Mouse (Mus musculus): ENCODE results near the gene Hspg2.

Gene Hspg2

DNA sequence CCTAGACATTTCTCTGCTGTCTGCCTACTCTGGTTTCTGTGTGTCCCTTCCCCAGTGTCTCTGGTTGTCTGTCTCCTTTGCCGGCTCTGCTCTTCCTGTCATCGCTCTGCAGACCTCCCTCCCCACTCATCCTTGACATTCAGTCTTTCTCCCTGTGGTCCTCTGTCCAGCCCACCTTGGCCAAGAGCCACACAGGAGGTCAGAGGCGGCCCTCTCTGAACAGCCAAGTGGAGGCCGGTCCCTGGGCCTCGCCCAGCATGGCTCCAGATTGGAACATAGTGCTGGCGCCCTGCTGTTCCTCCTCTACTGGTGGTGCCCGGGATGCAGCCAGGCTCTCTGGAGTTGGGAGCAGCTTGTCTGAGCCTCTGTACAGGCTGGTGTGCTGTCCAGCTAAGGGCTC lies 34.2 kb downstream of the Hspg2 start:
- DNase-seq = no peak

DNA sequence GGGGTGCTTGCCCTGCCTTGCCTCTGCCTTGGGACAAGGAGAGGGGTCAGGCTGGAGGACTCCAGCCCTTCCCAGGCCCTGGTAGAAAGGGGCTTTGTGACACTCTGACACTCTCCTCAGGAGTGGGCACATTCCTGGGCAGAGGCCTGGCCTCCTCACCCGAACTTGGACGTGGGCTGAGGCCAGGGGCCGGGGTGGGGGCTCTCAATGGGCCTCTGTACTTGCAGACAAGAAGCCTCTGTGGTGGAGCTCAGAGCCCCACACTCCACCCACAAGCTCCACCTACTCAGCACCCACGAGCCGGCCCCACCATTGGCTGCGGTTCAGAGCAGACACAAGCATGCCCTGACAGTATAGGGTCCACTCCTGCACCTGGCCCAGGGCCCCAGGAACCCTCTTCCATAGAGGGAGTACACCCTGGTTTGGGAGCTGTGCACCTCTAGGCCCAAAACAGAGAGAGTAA lies 35.0 kb downstream of the Hspg2 start:
- no peak for DNase-seq

DNA sequence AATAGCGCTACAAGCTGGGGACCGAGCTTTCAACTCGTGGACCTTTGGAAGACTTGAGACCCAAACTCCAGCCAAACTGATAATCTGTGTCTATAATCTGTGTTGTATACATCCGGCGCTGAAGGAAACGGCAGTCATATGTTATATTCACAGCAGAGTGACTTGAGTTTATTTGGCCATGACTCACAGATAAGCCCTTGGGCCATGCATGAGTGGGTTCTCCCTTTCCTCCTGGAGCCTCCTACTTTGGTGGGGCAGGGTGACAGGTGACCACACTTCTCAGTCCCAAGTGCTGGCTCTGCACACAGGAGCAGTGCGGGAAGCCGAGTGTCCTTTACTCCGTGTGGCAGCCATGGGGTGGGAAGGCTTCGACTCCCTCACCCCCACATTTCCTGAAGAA lies 38.1 kb downstream of the Hspg2 start:
- no peak for DNase-seq

DNA sequence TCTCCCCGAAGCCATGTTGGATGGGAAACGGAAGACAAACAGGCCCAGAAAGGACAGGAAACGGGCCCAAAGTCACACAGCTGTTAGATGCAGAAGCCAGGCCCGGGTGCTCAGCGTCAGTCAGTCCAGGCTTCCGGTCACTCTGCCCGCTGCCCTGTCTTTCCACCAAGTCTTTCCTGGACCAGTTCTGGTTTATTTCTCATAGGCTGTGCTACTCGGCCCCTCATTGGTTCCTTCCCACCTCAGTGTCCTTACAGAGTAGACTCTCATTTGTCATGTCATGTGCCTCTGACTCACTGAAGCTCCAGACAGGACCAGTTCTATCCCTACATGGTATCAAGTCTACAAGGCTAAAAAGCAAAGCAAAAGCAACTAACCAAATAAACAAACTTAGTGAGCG lies 41.0 kb downstream of the Hspg2 start:
- no peak for DNase-seq

DNA sequence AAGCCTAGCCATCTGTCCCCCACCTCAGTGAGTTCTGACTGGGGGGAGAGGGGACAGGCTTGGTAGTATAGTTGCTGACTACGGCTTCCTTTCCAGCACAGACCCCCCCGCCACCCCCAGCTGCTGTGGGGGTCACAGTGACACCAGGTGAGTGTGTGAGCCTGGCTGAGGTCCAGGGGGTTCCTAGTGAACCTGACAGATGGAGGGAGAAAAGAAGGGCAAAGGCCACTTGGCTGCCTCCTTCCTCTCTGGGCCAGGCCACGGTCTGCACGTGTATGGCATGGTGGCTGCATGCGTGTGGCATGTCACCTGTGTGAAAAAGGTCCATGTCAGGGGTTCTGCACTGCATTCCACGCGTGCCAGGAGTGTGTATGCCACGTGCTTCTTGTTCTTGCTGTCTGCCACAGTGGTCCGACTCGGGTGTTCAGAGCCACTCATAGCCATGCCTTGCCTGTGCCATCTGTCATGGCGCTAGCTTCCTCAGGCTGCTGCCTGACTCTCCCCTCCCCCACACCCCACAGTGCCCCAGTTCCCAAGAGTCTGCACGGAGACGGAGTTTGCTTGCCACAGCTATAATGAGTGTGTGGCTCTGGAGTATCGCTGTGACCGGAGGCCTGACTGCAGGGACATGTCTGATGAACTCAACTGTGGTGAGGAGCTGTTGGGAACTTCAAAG lies 41.6 kb downstream of the Hspg2 start:
- no peak for DNase-seq

DNA sequence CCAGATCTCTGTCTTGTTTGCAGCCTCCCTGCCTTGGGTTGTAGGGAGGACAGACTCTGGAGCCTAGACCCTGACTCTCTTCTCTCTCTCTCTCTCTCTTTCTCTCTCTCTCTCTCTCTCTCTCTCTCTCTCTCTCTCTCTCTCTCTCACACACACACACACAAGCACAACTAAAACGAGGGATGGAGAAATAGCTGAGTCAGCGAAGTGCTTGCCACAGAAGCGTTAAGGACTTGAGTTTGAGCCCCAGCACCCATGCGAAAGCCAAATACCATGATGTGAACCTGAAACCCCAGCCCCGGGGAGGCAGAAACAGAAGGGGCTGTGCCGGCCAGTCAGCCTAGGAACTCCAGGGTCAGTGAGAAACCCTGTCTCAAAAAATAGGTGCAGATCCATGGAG lies 44.3 kb downstream of the Hspg2 start:
- no peak for DNase-seq

DNA sequence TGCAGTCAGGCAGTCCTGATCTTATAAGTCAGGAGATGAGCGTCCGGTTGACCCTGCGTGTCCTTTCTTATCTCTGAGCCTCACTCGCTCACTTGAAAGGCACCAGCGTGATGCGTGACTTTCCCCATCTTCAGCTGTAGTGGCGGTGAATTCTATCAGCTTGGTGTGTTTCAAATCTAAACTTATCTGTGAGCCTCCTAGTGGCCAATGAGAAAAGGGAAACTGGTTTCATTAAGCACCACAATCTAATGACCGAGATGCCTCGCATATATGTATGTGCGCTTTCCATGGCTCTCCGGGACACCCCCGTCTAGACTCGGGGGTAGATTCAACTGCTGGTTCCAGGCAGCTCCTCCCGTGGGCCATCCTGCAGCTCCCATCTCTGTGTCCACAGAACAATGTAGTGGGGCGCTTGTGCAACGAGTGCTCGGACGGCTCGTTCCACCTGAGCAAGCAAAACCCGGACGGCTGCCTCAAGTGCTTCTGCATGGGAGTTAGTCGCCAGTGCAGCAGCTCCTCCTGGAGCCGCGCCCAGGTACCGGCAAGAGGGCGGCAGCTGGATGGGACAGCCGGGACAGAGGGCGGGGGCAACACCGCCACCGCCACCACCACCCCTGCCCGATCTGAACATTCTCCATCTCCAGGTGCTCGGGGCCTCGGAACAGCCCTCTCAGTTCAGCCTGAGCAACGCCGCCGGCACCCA lies 49.6 kb downstream of the Hspg2 start:
- DNase-seq = no peak

DNA sequence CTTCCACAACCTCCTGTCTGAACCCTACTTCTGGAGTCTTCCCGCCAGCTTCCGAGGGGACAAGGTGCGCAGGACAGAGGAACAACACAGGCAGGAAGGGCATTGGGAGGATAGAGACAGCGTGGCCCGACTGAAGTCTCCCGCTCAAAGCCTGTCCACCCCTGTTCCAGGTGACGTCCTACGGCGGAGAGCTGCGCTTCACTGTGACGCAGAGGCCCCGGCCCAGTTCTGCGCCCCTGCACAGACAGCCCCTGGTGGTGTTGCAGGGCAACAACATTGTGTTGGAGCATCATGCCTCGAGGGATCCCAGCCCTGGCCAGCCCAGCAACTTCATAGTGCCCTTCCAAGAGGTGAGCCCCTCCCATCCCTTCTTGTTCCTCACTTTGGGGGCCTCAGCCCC lies 50.2 kb downstream of the Hspg2 start:
- no peak for DNase-seq

DNA sequence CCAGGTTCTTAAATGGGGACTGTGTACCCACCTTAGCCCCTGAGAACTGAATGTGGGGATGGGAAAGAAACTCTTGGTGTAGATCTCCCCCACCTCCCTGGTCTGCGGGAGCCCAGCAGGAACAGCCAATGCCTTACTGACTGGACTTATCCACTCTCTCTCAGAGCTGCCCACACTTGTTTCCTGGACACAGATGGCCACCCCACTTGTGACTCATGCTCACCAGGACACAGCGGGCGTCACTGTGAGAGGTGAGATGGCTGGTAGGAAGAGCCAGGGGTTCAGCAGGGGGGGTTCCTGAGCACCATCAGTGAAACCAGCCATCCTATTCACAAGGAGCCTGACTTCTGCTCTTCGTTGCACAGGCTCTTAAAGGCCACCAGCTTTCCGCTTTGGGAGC lies 51.8 kb downstream of the Hspg2 start:
- no peak for DNase-seq

DNA sequence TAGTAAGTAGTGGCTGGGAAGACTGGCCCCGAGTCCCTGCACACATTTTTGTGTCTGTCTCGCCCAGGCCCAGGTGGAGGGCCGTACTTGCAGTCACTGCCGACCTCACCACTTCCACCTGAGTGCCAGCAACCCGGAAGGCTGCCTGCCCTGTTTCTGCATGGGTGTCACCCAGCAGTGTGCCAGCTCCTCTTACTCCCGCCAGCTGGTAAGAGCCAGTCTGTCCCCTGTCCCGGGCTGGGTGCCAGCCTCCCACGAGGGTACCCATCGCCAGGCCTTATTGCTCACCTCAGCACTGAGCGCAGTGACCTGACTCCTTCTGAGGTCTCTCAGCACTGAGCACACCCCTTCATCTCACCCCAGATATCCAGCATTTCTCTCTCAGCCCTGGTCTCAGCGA lies 53.4 kb downstream of the Hspg2 start:
- no peak for DNase-seq

DNA sequence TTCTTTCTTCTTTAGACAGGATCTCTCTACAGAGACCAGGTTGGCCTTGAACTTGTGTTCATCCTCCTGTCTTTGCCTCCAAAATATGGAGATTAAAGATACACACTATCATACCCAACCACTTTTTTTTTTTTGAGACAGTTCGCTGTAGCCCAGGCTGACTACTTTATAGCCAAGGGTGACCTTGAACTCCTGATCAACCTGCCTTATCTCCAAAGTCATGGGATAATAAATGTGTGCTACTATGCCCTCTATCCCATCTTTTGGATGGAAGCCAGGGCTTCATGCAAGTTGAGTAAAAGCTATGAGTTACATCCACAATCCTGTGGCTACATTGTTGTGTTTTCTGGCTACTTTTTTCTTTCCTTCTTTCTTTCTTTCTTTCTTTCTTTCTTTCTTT lies 56.9 kb downstream of the Hspg2 start:
- no peak for DNase-seq

DNA sequence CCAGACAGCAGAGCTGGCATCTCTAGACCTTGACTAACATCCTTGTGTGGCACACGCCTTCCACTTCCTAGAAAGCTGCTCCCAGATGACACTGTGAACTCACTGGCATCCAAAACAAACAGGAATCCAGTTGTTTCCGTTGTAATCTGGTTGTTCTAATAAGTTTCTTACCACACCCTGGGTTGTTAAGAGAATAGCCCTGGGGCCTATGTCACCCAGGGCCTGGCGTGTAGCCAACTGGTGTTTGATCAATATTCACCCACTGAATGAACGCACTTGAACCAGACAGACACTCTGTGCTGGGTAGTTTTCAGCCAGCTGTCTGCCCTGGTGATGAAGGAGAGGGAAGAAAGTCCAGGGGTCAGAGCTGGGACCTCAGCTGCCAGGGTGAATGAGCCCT lies 58.8 kb downstream of the Hspg2 start:
- no peak for DNase-seq

DNA sequence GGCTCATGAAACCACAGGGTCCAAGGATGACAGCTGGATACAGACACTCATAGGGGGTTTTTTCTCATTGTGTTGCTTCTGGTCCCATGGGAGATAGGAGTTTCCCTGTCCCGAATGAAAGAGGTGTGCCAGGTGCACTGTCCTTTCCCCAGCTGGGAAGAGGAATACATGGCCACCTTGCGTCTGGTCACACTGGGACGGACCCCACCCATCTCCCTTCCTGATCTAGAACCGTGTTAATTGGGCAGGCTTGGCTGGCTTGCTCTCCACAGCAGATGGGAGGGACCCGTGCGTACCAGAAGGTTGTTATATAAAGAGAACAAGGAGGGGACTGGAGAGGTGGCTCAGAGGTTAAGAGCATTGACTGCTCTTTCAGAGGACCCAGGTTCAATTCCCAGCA lies 59.3 kb downstream of the Hspg2 start:
- no peak for DNase-seq

DNA sequence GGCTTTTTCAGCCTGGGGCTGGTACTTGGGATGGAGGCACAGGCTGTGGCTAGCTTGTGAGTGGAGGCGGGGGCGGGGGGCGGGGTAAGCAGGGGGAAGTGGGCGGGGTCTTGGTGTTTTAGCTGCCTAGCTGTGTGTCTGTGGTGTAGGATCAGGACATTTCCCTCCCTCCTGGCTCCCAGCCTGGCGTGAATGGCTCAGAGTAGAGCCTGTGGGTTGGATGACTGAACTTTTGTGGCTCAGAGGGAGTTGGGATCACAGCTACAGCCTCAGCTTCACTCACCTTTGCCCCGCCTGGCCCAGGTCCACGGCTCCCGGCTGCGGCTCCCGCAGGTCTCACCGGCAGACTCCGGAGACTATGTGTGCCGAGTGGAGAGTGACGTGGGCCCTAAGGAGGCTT lies 71.8 kb downstream of the Hspg2 start:
- peak; percentile 7 for DNase-seq

DNA sequence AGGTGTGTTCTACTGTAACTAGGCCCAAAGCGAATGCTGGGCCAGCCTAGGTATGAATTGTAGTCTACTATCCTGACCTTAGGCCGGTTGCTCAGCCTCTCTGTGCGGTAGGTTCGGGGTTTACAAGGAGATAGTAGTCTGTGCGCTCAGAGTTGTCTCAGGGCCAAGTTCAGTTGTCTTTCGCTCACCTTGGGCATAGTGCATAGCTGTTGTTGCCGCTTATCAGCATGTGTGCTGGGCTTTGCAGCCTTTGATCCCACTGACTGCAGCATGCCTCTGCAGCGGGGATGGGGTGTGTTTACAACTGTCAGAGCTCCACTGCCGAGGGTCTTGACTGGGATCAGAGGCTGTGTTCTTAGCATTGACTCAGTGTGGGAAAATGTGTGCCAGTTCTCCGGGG lies 74.4 kb downstream of the Hspg2 start:
- no peak for DNase-seq

DNA sequence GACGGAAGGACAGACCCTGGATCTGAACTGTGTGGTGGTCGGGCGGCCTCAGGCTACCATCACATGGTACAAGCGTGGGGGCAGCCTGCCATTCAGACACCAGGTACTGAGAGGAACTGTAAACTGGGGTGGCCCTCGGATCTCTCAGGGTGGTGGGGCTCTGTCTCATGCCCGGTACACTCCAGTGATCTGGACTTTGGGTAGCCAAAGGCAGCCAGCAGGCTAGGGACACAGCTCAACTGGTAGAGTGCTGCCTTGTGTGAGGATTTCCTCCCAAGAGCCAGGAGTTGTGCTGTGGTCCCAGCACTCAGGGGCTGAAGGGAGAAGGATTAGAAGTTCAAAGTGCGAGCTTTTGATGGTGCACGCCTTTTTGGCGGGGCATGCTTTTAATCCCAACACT lies 77.0 kb downstream of the Hspg2 start:
- DNase-seq = no peak

DNA sequence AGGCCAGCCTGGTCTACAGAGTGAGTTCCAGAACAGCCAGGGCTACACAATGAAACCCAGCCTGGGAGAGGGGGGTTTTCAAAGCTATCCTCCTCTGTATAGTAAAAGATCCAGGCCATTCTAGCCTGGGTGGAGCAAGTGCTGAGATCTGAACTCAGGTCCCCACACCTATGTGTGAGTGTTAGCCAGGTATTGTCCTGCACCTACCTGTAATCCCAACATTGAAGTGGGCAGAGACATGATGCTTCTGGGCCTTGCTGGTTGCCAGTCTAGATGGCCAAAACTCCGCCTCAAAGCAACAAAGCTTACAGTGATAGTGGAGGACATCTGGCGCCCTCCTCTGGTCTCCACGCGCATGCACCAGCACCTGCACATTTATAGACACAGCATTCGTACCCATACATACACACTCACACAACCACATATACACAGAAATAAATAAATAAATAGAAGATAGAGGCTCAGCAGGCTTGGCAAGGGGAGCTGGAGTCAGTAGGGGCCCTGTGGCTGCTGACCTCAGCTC lies 77.5 kb downstream of the Hspg2 start:
- DNase-seq = peak; percentile 61

DNA sequence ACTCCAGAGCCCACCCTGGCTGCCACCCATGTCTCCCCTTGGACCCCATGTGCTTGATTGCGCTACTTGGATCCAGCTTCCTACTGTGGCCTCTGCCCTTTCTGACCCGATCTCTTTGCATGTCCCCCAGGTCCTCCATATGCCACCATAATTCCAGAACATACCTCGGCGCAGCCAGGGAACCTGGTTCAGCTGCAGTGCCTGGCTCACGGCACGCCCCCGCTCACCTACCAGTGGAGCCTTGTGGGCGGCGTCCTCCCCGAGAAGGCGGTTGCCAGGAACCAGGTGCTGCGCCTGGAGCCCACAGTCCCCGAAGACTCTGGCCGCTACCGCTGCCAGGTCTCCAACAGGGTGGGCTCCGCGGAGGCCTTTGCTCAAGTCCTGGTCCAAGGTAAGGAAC lies 84.9 kb downstream of the Hspg2 start:
- DNase-seq = no peak

DNA sequence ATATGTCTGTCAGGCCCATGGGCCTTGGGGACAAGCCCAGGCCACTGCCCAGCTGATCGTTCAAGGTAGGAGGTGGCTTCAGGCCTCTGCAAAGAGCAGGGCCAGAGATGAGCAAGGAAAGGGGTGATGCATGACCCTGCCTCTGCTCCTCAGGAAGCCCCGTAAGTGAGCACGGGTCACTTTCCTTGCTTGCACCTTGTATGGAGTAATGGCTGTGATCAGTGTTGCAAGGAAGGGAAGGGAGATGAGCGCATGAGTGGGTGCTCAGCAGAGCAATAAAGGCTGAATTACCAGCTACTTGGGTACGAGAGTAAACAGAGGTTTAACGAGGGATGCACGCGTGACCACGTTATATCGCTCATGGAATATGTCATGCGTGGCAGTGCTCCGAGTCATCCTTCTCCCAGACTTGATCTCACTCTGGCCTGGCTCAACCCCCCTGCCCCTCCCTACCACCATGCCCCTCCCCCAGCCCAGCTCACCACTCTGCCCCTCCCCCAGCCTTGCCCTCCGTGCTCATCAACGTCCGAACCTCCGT lies 88.2 kb downstream of the Hspg2 start:
- DNase-seq = no peak

DNA sequence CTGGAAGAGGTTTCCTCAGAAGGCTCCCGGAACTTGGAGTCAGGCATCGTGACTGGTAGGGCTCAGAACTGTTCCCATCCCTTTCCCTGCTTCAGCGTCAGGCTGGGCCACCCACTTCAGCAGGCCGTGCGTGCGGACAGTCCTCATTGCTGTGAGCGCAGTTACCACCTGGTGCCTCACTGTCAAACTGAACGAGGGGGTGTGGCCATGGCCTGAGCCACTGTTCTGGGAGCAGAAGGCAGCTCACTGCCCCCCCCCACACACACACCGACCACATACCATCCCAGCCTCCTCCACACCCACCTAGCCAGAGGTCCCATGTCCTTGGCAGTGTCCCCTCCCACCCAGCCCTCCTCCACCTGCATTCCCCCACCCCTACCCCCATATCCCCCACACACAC lies 101.3 kb downstream of the Hspg2 start:
- DNase-seq = no peak

DNA sequence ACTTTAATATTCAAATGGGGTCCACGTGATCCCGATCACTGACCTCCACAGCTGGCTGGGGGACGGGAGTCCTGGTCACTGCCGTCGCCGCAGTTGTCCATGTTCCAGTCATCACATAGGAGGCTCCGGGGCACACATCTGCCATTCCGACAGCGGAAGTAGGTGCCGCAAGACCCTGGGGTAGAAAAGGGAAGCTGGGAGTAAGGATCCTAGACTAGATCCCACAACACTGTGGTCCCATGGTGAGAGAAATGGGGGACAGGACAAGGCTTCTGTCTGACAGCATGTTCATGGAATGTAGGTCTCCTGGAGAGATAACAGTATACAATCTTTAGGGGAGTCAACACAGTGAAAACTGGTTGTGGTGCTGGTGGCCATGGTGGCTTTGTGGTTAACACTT lies 105.9 kb downstream of the Hspg2 start, which contains the start of gene Ldlrad2:
TSS of gene Ldlrad2 (minus strand) at position 101 of the 400 bp plus-strand sequence.
- no peak for DNase-seq

DNA sequence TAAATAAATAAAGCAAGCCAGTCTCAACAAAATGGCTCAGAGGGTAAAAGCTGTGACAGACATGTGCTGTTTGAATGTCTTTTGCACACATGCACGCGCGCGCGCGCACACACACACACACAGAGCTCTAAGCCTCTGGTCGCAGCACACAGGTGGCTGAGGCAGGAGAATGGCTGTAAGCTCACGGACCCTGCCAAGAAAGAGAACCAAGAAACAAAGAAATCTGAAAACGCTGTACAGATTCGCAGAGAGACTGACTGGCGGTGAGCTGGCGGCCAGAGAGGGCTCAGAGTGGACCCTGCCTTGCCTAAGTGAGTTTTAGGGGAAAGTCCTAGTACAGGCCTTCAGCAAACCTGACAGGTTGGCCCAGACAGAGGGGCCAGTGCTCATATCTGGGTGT lies 108.9 kb downstream of the Hspg2 start:
- DNase-seq = no peak

DNA sequence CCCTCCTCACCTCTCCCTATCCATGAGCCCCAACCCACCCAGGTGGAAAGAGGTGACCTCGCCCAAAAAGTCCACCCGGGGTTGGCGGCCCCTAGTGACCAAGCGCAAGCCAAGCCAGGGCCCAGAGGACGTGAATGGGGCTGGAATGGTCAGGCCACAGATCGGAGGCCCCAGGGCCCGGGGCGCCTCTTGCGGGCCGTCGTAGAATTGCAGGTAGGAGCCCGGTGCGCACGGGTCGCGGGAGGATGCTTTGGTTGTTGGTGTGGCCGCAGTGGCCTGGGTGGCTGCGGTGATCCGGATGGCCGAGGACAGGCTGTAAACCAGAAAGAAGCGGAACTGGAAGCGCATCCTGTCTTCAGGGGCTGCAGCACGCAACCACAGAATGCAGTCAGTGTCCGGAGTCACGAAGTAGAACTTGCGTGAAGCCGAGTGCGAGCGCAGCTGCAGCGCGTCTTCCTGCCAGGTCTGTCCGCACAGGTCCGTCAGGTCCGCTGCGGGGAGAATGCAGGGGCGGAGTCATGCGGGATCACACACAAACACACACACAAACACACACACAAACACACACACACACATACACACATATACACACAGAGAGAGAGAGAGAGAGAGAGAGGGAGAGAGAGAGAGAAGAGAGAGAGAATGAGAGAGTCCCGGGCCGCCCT lies 109.7 kb downstream of the Hspg2 start:
- peak; percentile 80 for DNase-seq

DNA sequence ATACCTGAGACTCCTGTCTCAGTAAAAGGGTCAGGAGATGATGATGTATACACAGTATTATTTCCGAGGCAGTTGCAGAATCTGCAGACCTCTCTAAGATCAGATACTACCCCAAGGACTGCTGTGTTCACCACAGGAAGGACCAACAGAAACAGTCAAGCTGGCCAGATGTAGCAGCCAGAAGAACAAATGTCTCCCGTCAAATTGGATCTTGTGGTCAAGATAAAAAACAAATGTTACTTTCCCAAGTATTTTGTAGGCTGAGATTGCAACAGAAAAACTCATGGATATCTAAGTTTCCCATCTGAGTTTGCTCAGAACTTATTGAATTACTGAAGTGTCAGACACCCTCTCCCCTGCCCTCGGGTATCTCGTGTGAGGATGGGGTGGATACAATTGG lies 111.2 kb downstream of the Hspg2 start:
- DNase-seq = no peak
